Mouse (Mus musculus): ENCODE measurements at regions not wholly inside any gene's neighbourhood (a gene's known extent, or its start where the extent isn't known, plus 50 kb on each side); places are given as distances from the start of the nearest gene placed in this dataset.

DNA sequence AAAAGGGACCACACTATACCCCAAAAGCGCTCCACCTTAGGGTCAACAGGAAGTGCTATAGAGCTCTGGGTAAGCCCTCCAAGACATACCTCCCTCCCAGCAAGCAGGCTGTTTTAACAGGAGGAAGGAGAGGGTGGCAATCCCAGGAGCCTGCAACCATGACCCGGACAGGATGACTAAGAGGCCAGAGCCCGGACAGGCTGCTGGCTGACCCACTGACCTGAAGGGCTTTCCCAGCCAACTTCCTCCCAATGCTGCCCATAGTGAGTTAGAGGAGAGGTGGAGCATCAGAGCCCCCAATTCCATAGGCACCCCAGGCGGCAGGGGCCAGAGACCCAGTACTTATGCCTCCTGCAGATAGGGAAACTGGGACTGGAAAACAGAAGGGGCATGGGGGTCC is 136.3 kb downstream of the Utp6 start:
- no peak for DNase-seq (ENCODE audit: low spot score)

DNA sequence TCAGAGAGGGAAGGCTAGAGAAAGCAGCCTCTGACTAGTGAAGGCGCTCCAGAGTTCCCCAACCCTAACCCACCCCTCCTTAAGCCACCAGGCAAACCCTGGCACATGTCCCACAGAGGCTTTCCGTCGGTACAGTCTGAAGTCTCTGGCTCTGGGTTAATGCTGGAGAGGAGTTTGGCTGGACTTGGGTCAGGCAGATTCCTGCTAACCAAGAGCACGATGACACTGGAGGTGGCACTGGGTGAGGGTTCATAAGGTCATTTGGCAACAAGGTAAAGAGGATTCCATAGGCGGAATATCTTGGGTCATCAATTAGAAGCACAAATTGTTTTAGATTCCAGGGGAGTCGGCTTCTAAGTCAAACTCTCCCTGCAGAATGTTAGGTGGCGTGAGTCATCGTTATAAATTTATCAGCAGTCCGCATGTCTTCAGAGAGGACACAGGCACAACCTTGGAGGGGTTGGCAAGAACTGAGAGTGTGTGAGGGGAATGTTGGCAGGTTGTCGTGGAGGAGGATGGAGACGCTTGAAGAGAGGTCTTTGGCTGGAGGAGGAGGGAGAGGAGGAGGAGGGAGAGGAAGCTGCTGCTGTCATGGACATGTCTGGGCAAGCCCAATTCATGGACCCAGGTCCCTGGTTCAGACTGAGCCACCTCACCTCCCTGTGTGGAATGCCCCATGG is 138.4 kb downstream of the Utp6 start:
- DNase-seq (ENCODE audit: low spot score): no peak

DNA sequence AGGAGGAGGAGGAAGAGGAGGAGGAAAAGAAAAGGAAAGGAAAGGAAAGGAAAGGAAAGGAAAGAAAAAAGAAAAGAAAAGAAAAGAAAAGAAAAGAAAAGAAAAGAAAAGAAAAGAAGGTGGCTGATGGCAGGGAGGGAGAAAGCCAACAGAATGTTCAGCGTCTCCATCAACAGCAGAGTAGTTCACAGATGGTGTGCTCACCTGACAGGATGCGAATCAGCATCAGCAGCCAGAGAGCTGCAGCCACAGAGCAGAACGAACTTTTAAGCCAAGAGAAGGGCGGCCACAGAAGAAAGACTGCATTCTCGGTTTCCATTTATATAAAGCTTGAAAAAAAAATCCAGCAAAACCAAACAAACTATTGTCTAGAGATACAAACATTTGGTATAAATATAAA is 140.2 kb downstream of the Utp6 start:
- DNase-seq (ENCODE audit: low spot score): no peak

DNA sequence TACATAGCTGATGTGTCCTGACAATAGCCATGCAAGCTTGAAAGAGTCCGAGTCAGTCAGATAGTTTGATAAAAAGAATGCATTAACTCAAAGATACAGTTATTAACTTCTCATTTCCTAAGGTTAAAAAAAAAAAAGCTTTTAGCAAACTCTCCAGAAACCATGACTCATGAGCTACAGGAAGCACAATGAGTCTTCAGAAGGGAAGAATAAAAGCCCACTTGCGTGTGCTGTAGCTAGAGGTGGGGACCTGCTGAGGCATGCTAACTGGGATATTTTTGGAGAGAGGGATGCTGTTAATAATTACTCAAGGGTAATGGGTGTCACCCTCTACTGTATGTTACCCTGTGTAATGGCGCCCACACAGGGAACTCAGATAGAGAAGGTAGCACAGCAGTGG is 147.0 kb downstream of the Utp6 start:
- no peak for DNase-seq (ENCODE audit: low spot score)

DNA sequence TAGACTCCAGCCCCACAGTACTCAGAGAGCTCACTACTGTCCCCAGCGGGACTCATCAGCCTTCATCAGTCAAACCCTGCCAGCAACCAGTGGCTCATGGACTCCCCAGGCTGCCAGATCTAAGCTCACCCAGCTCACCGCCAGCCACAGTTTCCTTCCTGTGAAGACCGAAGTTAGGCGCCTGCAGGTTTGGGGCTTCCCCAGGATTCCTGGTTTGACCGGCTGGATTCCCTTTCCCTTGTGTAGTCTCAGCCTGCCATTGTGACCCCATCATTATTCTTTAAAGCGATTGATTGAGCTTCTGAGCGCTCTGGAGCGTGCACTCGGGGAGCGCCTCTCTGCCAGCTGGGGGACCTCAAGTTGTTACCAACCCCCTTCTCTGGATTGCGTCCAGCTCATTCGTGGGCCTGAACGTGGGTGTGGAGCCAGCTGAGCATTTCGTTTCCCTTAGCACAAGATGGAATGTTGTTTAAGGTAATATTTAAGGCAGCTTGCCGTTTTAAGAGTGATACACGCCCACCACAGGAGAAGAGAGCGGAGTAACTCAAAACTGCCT is 155.2 kb downstream of the Utp6 start:
- DNase-seq (ENCODE audit: low spot score): peak; percentile 29

DNA sequence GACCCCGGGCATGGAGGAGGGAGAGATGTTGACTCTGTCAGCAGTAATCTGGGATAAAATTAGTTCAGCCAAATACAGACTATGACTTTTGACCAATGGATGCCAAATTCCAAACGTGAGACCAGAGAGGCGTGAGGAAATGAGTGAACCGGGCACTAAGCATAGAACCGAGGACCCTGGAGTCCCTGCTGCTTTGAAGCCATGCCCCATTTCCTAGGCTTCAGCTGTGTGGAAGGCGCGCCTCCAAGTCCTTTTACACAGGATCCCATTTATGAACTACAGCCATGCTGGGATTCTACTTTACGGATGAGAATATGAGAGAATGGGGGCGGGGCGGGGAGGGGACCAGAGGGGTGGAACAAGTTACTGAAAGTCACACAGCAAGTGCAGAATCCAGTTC is 155.8 kb downstream of the Utp6 start:
- DNase-seq (ENCODE audit: low spot score): no peak

DNA sequence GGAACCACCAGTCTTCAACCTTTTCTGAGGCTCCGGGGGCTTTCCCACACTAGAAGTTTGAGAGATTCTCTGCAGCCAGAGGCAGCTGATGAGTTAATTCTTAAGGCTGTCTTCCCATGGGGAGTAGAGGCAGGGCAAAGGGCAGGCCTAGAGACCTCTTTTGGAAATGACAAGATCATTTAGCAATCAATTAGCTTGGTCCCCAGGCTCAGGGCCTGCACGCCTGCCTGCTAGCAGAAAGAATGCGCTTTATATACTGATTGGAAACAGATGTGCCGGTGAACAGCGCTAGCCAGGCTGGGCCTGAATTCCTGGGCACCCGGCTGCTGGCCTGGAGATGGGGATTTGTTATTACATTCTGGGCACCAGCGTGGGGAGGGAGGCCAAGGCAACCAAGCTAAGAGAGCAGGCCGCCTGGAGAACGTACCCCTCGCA is 156.2 kb downstream of the Utp6 start:
- no peak for DNase-seq (ENCODE audit: low spot score)

DNA sequence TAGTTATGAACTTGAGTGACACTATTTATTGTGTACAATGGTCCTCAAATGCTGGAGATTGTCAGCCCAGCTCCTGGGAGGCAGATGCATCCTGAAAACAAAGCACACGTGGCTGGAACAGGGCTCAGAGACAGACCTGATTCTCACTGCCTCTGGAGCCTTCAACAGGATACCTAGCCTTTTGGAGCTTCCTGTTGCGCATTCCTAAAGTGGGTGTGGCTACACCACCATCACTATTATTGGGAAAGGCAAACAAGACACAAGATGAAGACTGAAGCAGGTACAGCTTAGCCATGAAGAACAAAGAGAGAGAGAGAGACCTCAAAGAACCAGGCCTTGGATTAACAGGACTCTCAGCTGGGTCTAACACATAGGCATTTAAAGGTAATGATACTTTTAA is 158.2 kb downstream of the Utp6 start:
- no peak for DNase-seq (ENCODE audit: low spot score)

DNA sequence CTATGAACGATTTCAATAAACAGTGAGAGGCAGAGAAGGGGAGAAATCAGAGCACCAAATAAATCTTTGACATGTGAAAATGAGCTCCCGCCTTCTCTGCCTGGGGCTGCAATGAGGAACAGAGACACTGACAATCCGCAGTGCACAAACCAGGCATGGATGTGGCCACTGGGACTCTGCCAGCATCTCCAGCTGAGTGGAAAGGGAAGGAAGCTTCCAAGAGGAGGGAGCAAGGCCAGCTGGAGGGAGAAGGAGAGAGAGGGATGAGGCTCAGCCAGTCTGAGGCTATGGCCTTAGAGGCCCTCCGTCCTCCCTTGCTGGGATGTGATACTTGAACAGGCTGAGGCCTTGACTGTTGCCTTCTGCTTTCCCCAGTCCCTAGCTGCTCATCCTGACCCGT is 159.2 kb downstream of the Utp6 start:
- DNase-seq (ENCODE audit: low spot score): peak; percentile 19

DNA sequence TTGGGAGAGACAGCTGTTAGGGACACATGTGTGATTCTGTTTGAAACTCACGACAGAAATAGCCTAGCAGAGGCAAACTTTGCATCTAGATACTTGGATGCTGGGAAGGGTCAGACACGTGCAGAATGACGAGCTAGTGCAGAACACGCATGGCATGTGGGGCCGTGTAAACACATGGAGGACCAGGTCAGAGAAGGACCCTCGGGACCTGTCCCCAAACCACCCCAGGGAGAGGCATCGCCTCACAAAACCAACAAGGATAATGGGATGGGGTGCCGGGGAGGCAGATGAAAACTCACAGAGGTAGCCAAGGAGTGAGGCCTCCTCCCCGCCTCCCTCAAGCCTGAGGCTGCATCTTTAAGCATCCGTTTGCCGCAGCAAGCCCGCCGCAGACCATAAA is 159.6 kb downstream of the Utp6 start:
- no peak for DNase-seq (ENCODE audit: low spot score)

DNA sequence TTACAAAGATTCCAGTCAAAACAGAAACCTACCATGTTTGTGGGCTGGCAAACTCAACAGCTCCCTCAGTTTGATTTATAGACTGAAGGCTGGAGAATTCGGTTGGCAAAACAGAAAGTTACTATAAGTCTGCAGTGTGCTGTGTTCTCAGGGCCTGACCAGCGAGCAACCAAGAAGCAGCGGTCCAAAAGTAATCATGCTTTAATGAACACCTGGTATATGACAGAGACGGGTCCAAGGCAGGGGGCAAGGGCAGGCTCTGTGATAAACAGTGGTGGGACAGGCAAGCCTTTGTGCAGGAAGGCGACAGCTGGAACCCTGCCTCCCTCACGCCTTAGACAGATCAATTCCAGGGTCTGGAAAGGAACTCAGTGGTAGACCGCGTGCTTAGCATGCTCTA is 161.9 kb downstream of the Utp6 start:
- DNase-seq (ENCODE audit: low spot score): no peak

DNA sequence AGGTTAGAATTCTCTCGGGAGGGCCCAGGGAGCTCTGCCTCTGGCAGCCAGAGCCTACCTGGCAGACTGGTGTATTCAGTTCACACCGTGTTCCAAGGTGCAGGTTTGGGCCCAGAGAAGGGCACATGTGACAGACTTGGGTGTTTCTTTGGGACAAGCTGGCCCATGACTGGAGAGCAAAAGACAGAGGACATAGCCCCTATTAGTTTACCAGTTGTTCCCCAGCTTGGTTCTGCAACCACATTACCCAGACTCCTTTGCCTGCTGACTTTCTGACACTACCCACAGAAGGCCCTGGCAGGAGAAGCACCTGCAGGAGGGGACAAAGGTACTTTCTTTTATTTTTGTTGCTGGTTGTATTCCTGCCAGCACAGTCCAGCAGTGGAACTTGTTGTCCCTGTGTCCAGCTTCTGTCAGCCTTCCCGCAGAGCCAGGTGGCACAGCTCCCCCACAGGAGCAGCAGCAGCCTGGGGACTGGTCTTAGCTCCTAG is 173.9 kb downstream of the Utp6 start:
- DNase-seq (ENCODE audit: low spot score): no peak

DNA sequence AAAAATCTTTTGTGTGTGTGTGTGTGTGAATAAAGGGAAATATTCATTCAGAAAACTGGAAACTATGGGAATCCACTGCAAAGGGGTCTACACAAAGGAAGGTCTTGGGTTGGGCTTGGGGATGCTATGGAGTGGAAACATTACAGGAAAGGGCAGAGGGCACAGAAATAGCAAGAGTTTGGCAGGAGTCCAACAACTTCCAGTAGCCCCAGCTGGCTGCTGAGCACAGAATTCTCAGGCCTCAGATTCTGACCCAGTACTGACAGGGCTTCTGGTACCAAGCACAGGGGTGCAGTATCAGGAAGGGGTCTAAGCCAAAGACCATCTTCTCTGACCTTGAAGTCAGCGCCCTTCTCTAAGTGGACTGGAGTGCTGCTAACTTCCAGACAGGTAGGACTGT is 174.4 kb downstream of the Utp6 start:
- no peak for DNase-seq (ENCODE audit: low spot score)

DNA sequence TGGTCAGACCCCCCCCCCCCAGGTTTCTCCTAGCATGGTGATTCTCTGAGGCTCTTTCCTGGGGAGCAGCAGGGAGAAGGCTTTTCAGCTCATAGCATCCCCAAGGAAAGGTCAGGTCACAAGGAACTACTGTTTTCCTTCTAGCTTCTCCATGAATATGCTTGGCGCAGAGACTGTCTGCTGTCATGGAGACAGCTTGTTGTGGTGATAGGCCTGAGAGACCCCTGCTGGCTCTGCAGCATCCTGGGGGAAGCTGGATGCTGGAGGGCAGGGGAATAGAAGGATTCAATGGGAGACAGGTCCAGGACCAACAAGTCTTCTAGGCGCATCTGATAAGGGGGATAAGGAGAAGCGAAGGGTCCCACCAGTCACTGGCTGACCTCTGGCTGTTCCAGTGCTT is 178.1 kb downstream of the Utp6 start:
- DNase-seq (ENCODE audit: low spot score): no peak

DNA sequence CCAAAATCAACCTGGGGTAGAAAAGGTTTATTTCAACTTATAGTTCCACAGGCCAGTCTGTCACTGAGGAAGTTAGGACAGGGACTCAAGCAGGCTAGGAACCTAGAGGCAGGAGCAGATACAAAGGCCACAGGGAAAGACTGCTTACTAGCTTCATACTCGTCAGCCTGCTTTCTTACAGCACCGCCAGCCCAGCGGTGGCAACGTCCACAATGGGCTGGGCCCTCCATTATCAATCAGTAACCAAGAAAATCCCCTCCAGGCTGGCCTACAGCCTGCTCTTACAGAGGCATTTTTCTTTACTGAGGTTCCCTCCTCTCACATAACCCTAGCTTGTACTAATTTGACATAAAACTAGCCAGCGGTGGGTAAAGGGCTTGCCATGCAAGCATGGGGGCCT is 180.2 kb downstream of the Utp6 start:
- no peak for DNase-seq (ENCODE audit: low spot score)

DNA sequence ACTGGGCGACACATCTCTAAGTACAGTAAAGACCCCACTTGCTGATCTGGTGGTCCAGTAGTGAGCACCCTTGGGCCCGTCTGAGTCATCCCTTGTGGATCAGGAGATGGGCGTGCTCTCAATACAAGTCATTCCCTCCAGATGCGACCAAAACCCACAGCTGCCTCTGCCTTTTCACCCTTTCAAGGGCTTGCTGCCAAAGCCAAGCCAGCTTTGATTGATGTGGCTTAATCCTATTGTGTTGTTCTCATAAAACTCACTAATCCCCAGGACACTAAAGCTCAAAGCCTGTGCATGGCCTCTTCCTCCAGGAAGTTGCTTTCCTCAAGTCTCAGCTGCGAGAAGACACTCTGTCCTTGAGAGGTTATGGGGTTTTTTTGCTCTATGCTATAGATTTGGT is 182.4 kb downstream of the Utp6 start:
- no peak for DNase-seq (ENCODE audit: low spot score)

DNA sequence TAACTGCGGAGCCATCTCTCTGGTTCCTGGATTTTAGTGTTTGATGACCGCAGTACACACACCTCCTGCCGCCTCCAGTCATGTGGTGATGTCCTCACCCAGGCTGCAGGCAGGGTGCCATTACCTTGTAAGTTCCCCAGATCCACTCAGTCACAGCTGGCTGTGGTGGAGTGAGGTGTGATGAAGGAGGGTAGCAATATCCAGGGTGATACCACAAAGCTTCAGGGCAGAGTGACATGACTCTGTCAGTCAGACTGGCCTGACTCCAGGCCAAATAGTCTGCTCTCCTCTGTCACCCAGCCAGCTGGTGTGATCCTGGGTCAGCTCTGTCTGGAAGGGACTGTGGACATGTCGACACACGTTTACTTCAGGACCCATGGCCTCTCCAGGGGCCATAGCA is 183.7 kb downstream of the Utp6 start:
- DNase-seq (ENCODE audit: low spot score): no peak

DNA sequence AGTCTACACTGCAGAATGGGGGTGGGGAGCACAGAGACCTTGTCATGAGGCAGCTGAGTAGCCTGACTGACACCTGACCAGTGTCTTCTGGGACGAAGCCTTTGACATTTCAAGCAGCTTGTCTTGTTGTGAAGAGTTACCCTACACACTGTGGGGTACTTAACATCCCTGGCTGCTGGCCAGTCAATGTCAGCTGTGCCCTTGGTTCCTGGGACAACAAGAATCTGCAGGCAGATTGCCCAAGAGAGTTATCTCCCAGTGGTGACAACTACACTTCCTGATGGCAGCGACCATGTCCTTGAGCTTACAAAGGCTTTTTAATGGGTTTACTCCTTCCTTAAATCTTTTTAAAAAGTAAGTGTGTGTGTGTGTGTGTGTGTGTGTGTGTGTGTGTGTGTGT is 184.2 kb downstream of the Utp6 start:
- no peak for DNase-seq (ENCODE audit: low spot score)

DNA sequence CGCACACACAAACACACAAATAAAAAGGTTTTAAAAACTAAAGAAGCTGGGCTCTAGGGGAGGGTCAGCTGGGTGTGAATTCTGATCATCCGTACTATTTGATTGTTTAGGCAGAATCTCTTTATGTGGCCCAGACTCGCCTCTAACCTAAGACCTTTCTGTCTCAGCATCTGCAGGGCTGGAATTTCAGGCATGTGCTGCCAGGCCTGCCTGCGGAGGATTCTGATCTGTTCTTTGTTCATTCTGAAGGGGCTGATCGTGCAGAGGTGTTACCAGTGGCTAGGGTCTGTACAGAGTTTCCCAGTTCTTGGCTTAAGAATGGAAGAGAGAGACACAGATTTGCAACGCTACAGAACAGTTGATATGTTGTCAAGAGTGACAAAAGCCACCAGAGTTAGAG is 185.6 kb downstream of the Rab11fip4 start:
- DNase-seq (ENCODE audit: low spot score): no peak

DNA sequence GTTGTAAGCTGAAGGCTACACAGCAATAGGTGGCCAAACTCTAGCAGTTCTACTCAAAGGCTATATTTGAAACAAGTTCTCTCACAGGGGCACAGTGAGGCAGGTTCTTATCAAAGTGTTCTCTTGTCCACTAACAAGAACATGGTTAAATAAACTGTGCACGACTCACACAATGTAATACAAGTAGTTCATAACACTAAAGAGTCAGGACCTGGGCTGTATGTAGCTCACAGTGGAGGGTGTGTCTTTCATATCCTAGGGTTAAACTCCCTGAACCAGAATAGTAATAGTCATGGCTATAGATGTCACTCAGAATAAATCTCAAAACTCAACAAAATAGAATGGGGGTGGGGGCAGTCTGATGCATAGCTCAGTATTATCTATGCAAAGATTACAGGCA is 182.7 kb downstream of the Rab11fip4 start:
- DNase-seq (ENCODE audit: low spot score): no peak

DNA sequence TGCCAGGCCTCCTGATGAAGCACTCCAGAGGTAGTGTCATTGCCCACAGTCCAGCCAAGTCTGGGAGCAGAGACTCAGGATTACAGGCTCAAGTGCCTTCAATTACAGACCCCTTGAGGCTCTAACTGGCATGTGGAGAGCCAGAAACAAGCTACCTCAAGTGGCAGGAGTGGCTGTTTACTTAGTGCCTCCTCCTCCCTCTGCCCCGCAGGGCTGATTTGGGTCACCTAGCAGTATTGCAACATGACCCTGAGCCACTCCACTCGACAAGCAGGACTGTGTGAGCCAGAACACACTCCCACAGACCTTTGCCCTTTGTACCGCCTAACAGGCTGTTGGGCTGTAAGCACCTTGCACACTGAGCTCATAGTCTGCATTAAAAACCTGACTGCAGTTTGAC is 180.4 kb downstream of the Rab11fip4 start:
- DNase-seq (ENCODE audit: low spot score): no peak

DNA sequence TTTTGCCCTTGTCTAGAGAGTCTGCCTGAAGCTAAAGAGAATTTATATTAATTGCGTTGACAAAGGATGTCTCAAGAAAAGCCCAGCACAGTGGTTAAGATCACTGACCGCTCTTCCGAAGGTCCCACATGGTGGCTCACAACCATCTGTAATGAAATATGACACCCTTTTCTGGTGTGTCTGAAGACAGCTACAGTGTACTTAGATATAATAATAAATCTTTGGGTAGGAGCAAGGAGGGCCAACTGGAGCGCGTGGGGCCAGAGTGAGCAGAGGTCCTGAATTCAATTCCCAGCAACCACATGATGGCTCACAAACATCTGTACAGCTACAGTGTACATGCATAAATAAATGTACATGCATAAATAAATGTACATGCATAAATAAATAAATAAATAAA is 176.1 kb downstream of the Rab11fip4 start:
- no peak for DNase-seq (ENCODE audit: low spot score)

DNA sequence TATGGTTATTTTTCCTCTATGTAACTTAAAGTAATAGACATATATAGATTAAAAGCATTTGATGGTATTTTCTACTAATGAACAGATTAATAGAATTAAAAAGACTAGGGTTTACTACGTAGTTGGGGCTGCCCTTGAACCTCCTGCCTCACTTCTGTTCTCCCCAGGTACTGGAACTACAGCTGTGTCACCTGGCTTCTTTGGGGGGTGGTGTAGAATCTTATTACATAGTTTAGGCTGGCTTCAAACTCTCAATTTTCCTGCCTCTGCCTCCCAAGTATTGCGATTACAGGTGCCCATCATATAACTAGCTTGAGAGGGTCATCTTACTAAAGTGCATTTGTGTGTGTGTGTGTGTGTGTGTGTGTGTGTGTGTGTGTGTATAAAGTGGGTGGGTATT is 175.0 kb downstream of the Rab11fip4 start:
- DNase-seq (ENCODE audit: low spot score): no peak

DNA sequence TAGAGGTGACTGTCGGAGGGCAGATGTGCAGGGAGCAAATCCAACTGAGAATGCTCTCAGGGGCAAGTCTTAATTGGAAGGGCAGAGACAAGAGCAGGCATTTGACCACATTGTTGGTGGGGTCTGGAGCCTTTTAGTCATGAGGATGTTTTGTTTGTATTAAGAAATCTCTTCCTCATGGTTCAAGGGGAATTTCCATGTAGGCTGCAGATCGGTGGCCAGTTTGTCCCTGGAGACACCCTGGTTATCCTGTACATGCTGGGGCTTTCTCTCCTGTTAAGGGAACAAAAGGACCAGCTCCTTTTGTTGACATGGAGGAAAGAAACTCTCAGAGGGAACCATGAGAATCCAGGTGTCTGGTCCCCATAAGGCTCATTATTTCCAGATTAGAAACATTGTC is 174.4 kb downstream of the Rab11fip4 start:
- no peak for DNase-seq (ENCODE audit: low spot score)
